Mouse (Mus musculus): ENCODE results near the gene Mta1. TPM values are rescaled to one million over a fixed set of nuclear protein-coding genes. Genes with fewer than 3 reads are reported as not detected.
A peak's percentile ranks its signal among the peaks of the same experiment; 100 is the strongest.

Mta1 gene
- polyA plus RNA-seq, 1 experiment from 2014 or later: 11.2 TPM

DNA sequence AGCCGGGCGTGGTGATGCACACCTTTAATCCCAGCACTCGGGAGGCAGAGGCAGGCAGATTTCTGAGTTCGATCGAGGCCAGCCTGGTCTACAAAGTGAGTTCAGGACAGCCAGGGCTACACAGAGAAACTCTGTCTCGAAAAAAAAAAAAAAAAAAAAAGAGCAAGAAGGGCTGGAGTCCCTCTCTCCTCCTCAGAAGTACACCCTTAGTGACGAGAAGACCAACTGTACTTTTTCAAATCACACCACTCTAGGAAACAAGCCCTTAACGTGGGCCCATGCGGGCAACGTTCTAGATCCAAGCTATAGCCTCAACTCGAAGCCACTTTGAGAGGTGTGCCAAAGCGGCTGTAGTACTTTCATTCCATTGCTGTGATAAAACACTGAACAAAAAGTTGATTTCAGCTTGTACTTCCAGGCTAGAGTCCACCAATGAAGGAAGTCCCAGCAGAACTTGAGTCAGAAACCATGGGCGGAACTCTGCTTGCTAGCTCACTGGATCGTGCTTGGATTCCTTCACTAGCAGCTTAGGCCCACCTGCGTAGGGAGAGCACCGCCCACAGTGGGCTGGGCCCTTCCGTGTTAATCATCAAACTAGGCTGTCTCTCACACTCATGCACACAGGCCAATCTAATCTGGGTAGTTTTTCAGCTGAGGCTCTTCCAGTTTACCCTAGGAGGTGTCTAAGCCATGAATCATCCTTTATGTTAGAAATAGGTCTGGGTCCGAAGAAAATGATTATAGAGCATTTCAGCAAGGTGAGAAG, 79.1 kb downstream of the Mta1 start:
- no peak for ATAC-seq (ENCODE audit: insufficient read depth, low FRiP score, low read depth)
- H3K4me3 ChIP-seq (replicated peaks): no peak overlapping the region
- no peak overlapping the region for H3K27ac ChIP-seq
- H3K9me3 ChIP-seq: no peaks in the 10 kb centered on the region
- H3K4me1 ChIP-seq: no peaks in the 10 kb centered on the region
- 87% methylated on average over 18 of the region's 18 CpGs for WGBS
- H3K4me2 ChIP-seq: no peak overlapping the region
- H3K9ac ChIP-seq: no peak overlapping the region
- H3K27me3 ChIP-seq (replicated peaks): no peaks in the 10 kb centered on the region
- H3K36me3 ChIP-seq: no peaks in the 10 kb centered on the region

DNA sequence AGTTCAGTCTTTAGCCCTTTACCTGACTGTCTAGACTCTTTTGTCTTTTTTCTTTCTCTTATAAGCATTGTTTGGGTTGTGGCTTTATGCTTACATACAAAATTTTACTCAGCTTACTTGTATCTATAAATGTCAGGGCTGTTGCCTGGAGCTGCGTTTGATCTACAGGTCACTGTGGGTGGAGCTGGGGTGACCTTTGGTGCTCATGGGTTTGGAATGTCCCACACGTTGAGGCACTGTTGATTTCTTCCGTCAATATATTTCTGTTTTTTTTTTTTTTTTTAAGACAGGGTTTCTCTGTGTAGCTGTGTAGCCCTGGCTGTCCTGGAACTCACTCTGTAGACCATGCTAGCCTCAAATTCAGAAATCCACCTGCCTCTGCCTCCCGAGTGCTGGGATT, 82.9 kb downstream of the Mta1 start:
- H3K4me1 ChIP-seq: peaks cover 7% of the 10 kb centered on the region; the same call in 1 of the 2 replicates
- peaks cover 9% of the 10 kb centered on the region for H3K27me3 ChIP-seq (replicated peaks)
- no peak overlapping the region for H3K9ac ChIP-seq
- H3K27ac ChIP-seq: no peak overlapping the region
- no peak overlapping the region for H3K4me2 ChIP-seq
- ATAC-seq (ENCODE audit: insufficient read depth, low FRiP score, low read depth): no peak
- WGBS: 39% methylated on average over 4 of the region's 4 CpGs
- no peak overlapping the region for H3K4me3 ChIP-seq (replicated peaks)
- H3K9me3 ChIP-seq: no peaks in the 10 kb centered on the region
- no peaks in the 10 kb centered on the region for H3K36me3 ChIP-seq

GRCm38 (mm10) chr12:113184945-113185344, 86.9 kb downstream of the Mta1 start:
- no peak overlapping the region for H3K4me3 ChIP-seq (replicated peaks)
- H3K4me2 ChIP-seq: 0 out of 2 replicates have a peak overlapping the region, but pooled peaks have one; percentile 90
- H3K9me3 ChIP-seq: no peaks in the 10 kb centered on the region
- H3K27me3 ChIP-seq (replicated peaks): peaks cover 27% of the 10 kb centered on the region
- ATAC-seq (ENCODE audit: insufficient read depth, low FRiP score, low read depth): no peak
- H3K9ac ChIP-seq: no peak overlapping the region
- peaks cover 29% of the 10 kb centered on the region for H3K4me1 ChIP-seq
- H3K27ac ChIP-seq: no peak overlapping the region
- WGBS: 56% methylated on average over 5 of the region's 5 CpGs
- H3K36me3 ChIP-seq: 0 out of 2 replicates have a peak, but pooled peaks cover 4% of the 10 kb centered on the region

DNA sequence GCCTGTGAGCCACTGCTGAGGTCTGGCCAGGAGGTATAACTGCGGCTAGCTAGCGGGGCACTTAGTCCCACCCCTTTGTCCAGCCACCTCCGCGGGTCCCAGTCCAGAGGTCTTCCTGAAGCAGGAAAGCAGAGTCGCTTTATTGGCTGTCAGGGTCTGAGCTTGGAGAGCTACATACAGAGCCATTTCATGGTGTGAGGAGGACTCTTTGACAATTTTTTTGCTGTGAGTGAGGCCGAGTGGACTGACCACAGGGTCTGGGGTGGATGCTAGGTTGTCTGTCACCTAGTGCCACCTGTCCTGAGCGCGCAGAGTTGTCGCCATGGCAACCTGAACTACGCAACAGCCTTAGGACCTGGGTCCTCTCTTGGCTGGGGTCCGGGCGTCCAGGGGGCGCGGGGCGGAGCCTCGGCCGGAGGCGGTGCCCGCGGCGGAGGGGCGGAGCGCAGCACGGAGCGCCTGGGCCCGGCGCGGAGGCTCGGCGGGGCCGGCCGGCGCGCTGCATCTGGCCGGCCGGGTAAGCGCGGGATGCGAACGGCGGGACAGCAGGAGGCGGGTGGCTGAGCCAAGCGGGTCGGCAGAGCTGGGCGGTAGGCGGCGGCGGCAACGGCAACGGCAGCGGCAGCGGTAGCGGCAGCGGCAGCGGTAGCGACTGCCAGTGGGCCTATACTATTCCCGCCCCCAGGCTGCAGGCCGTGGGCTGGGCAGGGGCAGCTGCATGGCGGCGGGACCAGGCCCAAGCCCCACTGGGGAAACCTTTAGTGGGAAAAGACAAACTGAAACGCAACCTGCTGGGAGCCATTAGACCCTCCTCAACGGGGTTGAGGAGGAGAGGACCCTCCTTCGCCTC, 87.6 kb downstream of the Mta1 start, which contains the start of gene Tmem121:
Gene Tmem121 (plus strand): TSS at position 489 of the 850 bp plus-strand sequence.
- peaks cover 27% of the 10 kb centered on the region for H3K27me3 ChIP-seq (replicated peaks)
- peak within 1 kb of the TSS; percentile 34; the same call in 1 of the 2 replicates for H3K9ac ChIP-seq
- H3K4me2 ChIP-seq: peak within 1 kb of the TSS; percentile 90
- 2% methylated on average over 63 of the region's 63 CpGs for WGBS
- H3K27ac ChIP-seq: no peak within 1 kb of the TSS
- H3K9me3 ChIP-seq: no peaks in the 10 kb centered on the region
- peak within 1 kb of the TSS; percentile 61 for H3K4me3 ChIP-seq (replicated peaks)
- H3K36me3 ChIP-seq: 0 out of 2 replicates have a peak, but pooled peaks cover 4% of the 10 kb centered on the region
- H3K4me1 ChIP-seq: peaks cover 29% of the 10 kb centered on the region
- ATAC-seq (ENCODE audit: insufficient read depth, low FRiP score, low read depth): peak; percentile 51; the same call in 1 of the 2 replicates

DNA sequence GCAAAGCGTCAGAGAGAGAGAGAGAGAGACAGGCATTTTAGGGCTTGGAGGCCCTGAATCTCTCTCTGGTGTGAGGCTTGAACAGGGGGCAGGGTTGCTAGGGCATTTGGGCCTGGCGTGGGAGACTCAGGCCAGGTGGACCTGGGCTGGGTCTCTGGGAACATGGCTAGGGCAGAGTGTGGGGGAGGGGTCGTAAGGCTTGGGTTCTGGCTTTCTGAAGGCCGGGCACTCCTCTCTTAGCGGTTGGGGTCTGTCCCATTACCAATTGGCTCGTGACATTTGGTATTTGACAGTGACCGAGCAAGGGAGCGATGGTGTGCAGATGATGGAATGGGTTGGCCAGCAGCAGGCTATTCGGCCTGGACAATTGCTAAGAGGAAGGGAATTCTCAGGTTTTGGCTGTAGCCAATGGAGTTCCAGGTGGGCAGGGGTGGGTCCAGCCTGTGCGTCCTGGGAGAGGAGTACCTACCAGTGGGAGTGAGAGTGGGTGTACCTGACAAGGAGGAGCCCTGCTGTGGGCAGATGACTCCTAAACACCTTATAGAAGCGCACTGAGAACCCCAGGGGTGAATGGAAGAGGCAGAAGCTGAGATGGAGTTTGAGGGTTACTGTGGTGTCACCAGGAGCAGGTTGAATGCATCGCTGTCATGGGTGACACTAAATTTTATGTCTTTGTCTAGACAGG, 88.4 kb downstream of the Mta1 start:
- ATAC-seq (ENCODE audit: insufficient read depth, low FRiP score, low read depth): no peak
- WGBS: 43% methylated on average over 12 of the region's 12 CpGs

More for the DNA sequence above, 88.4 kb downstream of the Mta1 start:
- peak overlapping the region; percentile 34; the same call in 1 of the 2 replicates for H3K9ac ChIP-seq
- 0 out of 2 replicates have a peak, but pooled peaks cover 4% of the 10 kb centered on the region for H3K36me3 ChIP-seq
- peaks cover 29% of the 10 kb centered on the region for H3K4me1 ChIP-seq
- no peak overlapping the region for H3K27ac ChIP-seq
- H3K4me3 ChIP-seq (replicated peaks): peak overlapping the region; percentile 61
- H3K27me3 ChIP-seq (replicated peaks): peaks cover 27% of the 10 kb centered on the region
- H3K4me2 ChIP-seq: peak overlapping the region; percentile 90
- no peaks in the 10 kb centered on the region for H3K9me3 ChIP-seq

Small RNA genes within 50 kb of the gene (microRNA-seq; reads per million reads assigned to microRNA genes)
- gene Gm44471: not detected

Other genes starting within 250 kb of the Mta1 start
- gene Gpr132, start 230.1 kb upstream of the Mta1 start, polyA plus RNA-seq (2015; fragmentation: Nextera tagmentation; extraction: Ambion mirVana): 0.33 and 0.41 TPM in 2 replicates
- 6.0 and 7.0 TPM in 2 replicates for gene Jag2, start 168.5 kb upstream of the Mta1 start, polyA plus RNA-seq (2015; fragmentation: Nextera tagmentation; extraction: Ambion mirVana)
- 88.1 and 95.0 TPM in 2 replicates for gene Nudt14, start 156.2 kb upstream of the Mta1 start, polyA plus RNA-seq (2015; fragmentation: Nextera tagmentation; extraction: Ambion mirVana)
- 21.9 and 22.2 TPM in 2 replicates for gene Btbd6, start 121.8 kb upstream of the Mta1 start, polyA plus RNA-seq (2015; fragmentation: Nextera tagmentation; extraction: Ambion mirVana)
- gene Brf1, start 97.6 kb upstream of the Mta1 start, polyA plus RNA-seq (2015; fragmentation: Nextera tagmentation; extraction: Ambion mirVana): 55.9 and 59.7 TPM in 2 replicates
- 12.1 and 13.7 TPM in 2 replicates for gene Pacs2, start 83.8 kb upstream of the Mta1 start, polyA plus RNA-seq (2015; fragmentation: Nextera tagmentation; extraction: Ambion mirVana)
- gene Tex22, start 23.8 kb upstream of the Mta1 start, polyA plus RNA-seq (2015; fragmentation: Nextera tagmentation; extraction: Ambion mirVana): not detected in 2 replicates
- 125 and 130 TPM in 2 replicates for gene Crip2, start 42.0 kb downstream of the Mta1 start, polyA plus RNA-seq (2015; fragmentation: Nextera tagmentation; extraction: Ambion mirVana)
- gene Crip1, start 48.0 kb downstream of the Mta1 start, polyA plus RNA-seq (2015; fragmentation: Nextera tagmentation; extraction: Ambion mirVana): 312 and 313 TPM in 2 replicates
- gene Tedc1, start 58.1 kb downstream of the Mta1 start, polyA plus RNA-seq (2015; fragmentation: Nextera tagmentation; extraction: Ambion mirVana): 26.0 and 32.1 TPM in 2 replicates
- 8.4 and 10.5 TPM in 2 replicates for gene Tmem121, start 87.7 kb downstream of the Mta1 start, polyA plus RNA-seq (2015; fragmentation: Nextera tagmentation; extraction: Ambion mirVana)